Mouse (Mus musculus): Measurements from ENCODE around the gene Syde1. TPM values are rescaled to one million over a fixed set of nuclear protein-coding genes. Genes with fewer than 3 reads are reported as not detected.

Gene Syde1
- total and polyA plus RNA-seq, 3 experiments: 0.01 TPM; not detected in 2

DNA sequence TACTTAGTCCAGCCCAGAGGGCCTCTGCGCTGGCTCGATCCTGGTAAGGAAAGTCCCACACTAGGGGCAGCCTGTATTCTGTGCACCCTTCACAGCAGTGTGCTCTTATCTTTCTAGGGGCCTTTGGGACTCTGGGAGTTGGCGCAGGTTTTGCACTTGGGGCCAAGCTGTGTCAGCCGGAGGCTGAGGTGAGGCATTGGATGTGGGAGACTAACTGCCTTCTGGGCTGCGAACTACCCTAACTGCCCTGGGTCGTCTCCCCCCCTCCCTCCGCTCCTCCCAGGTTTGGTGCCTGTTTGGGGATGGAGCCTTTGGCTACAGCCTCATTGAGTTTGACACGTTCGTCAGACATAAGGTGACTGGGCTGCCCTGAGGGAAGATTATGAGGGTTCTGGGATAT is 8.4 kb downstream of the Syde1 start:
- no peak overlapping the region for H3K4me3 ChIP-seq (ENCODE audit: control insufficient read depth in 1 of 2, insufficient read depth in 1 of 2, low read depth in 2 of 2, low read length in 2 of 2)
- H3K79me2 ChIP-seq (ENCODE audit: control insufficient read depth, insufficient read depth, low read length, poor library complexity): no peaks in the 10 kb centered on the region
- no peak overlapping the region for H3K27ac ChIP-seq (ENCODE audit: control insufficient read depth, low read depth, low read length)
- TF ChIP-seq EP300 (IDR thresholded peaks at IDR 0.05; ENCODE audit: low read depth in 1 of 2, low read length in 2 of 2) (no peak), CTCF (IDR thresholded peaks at IDR 0.05 in 2 of 3, conservative IDR thresholded peaks at IDR 0.05 in 1 of 3; ENCODE audit: control insufficient read depth in 1 of 3, insufficient read depth in 1 of 3, low read depth in 2 of 3, low read length in 3 of 3, poor library complexity in 1 of 3, severe bottlenecking in 1 of 3) (no peak), POLR2AphosphoS5 (IDR thresholded peaks at IDR 0.05; ENCODE audit: borderline replicate concordance, low read depth, low read length) (no peak), MYB (IDR thresholded peaks at IDR 0.05; ENCODE audit: low read depth, low read length) (no peak), BHLHE40 (IDR thresholded peaks at IDR 0.05; ENCODE audit: borderline replicate concordance, low read depth, low read length) (no peak), E2F4 (IDR thresholded peaks at IDR 0.05; ENCODE audit: borderline replicate concordance, low read depth, low read length) (no peak), MAZ (IDR thresholded peaks at IDR 0.05; ENCODE audit: low read depth, low read length) (no peak), MAX (IDR thresholded peaks at IDR 0.05; ENCODE audit: low read length) (no peak), CHD2 (IDR thresholded peaks at IDR 0.05; ENCODE audit: low read length) (no peak), NRF1 (IDR thresholded peaks at IDR 0.05; ENCODE audit: insufficient read depth, low read depth, low read length, poor library complexity, severe bottlenecking) (no peak), NELFE (IDR thresholded peaks at IDR 0.05; ENCODE audit: low read depth, low read length) (no peak), HCFC1 (IDR thresholded peaks at IDR 0.05; ENCODE audit: low read depth, low read length) (no peak), CHD1 (IDR thresholded peaks at IDR 0.05; ENCODE audit: low read depth, low read length) (no peak), ETS1 (IDR thresholded peaks at IDR 0.05; ENCODE audit: low read depth, low read length) (no peak), GATA1 (IDR thresholded peaks at IDR 0.05; ENCODE audit: low read depth, low read length) (no peak), SMC3 (IDR thresholded peaks at IDR 0.05; ENCODE audit: low read depth, low read length) (no peak), POLR2A (IDR thresholded peaks at IDR 0.05; ENCODE audit: control insufficient read depth in 1 of 2, insufficient read depth in 1 of 2, low read depth in 1 of 2, low read length in 2 of 2, poor library complexity in 1 of 2) (no peak), MYC (IDR thresholded peaks at IDR 0.05; ENCODE audit: low read depth, low read length) (no peak), TAL1 (IDR thresholded peaks at IDR 0.05; ENCODE audit: low read length) (no peak)
- no peak overlapping the region for H3K9ac ChIP-seq (ENCODE audit: control insufficient read depth, low read depth, low read length, poor library complexity, severe bottlenecking)
- H3K4me1 ChIP-seq (ENCODE audit: control insufficient read depth in 1 of 2, insufficient read depth in 2 of 2, low read length in 2 of 2): no peaks in the 10 kb centered on the region
- no peak for DNase-seq (ENCODE audit: low read depth, low spot score)
- no peaks in the 10 kb centered on the region for H3K9me3 ChIP-seq (replicated peaks; ENCODE audit: insufficient read depth, low read length)
- no peaks in the 10 kb centered on the region; a peak in 1 of 4 replicates for H3K36me3 ChIP-seq (ENCODE audit: control insufficient read depth in 1 of 2, insufficient read depth in 2 of 2, low read length in 2 of 2)
- H3K27me3 ChIP-seq (ENCODE audit: control insufficient read depth in 1 of 2, insufficient read depth in 2 of 2, low read length in 2 of 2): no peaks in the 10 kb centered on the region

DNA sequence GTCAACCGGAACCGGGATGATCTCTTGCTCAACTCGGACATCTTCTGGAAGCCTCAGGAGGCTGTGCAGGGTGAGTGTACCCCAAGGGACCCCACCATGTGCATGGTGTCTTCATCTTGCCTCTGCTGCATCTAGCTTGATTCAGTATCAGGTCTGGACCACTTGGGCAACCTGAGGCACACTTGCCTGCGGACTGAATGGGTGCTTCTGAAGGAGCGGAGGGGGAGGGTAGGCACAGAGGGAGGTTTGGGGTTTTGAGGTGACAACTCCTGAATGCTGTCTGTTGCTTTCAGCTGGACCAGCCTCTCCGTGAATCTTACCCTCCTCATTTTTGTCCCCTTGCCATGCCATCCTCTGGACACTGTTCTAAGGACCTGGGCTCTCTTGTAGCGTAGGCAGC is 10.6 kb downstream of the Syde1 start:
- no peak for DNase-seq (ENCODE audit: low read depth, low spot score)
- Histone ChIP-seq H3K27me3 (ENCODE audit: control insufficient read depth in 1 of 2, insufficient read depth in 2 of 2, low read length in 2 of 2) (no peaks in the 10 kb centered on the region), H3K27ac (ENCODE audit: control insufficient read depth, low read depth, low read length) (no peak overlapping the region), H3K4me1 (ENCODE audit: control insufficient read depth in 1 of 2, insufficient read depth in 2 of 2, low read length in 2 of 2) (no peaks in the 10 kb centered on the region), H3K9me3 (replicated peaks; ENCODE audit: insufficient read depth, low read length) (no peaks in the 10 kb centered on the region), H3K4me3 (ENCODE audit: control insufficient read depth in 1 of 2, insufficient read depth in 1 of 2, low read depth in 2 of 2, low read length in 2 of 2) (no peak overlapping the region), H3K9ac (ENCODE audit: control insufficient read depth, low read depth, low read length, poor library complexity, severe bottlenecking) (no peak overlapping the region), H3K79me2 (ENCODE audit: control insufficient read depth, insufficient read depth, low read length, poor library complexity) (no peaks in the 10 kb centered on the region), H3K36me3 (ENCODE audit: control insufficient read depth in 1 of 2, insufficient read depth in 2 of 2, low read length in 2 of 2) (no peaks in the 10 kb centered on the region; a peak in 1 of 4 replicates)
- TF ChIP-seq BHLHE40 (IDR thresholded peaks at IDR 0.05; ENCODE audit: borderline replicate concordance, low read depth, low read length): no peak
- no peak for TF ChIP-seq CTCF (IDR thresholded peaks at IDR 0.05 in 2 of 3, conservative IDR thresholded peaks at IDR 0.05 in 1 of 3; ENCODE audit: control insufficient read depth in 1 of 3, insufficient read depth in 1 of 3, low read depth in 2 of 3, low read length in 3 of 3, poor library complexity in 1 of 3, severe bottlenecking in 1 of 3)
- TF ChIP-seq MYB (IDR thresholded peaks at IDR 0.05; ENCODE audit: low read depth, low read length): no peak
- TF ChIP-seq SMC3 (IDR thresholded peaks at IDR 0.05; ENCODE audit: low read depth, low read length): no peak
- no peak for TF ChIP-seq RAD21 (IDR thresholded peaks at IDR 0.05; ENCODE audit: low read depth, low read length)
- TF ChIP-seq RCOR1 (IDR thresholded peaks at IDR 0.05; ENCODE audit: low read depth, low read length): no peak
- TF ChIP-seq MYC (IDR thresholded peaks at IDR 0.05; ENCODE audit: low read depth, low read length): no peak
- TF ChIP-seq SIN3A (IDR thresholded peaks at IDR 0.05; ENCODE audit: low read length): no peak
- TF ChIP-seq GABPA (IDR thresholded peaks at IDR 0.05; ENCODE audit: low read depth, low read length): no peak
- TF ChIP-seq CHD1 (IDR thresholded peaks at IDR 0.05; ENCODE audit: low read depth, low read length): no peak
- TF ChIP-seq KAT2A (conservative IDR thresholded peaks at IDR 0.05; ENCODE audit: low read depth, low read length): no peak
- no peak for TF ChIP-seq ZKSCAN1 (IDR thresholded peaks at IDR 0.05; ENCODE audit: low read depth, low read length)
- no peak for TF ChIP-seq POLR2AphosphoS2 (IDR thresholded peaks at IDR 0.05; ENCODE audit: low read length)
- TF ChIP-seq MAFK (IDR thresholded peaks at IDR 0.05; ENCODE audit: borderline replicate concordance, low read depth, low read length): no peak

All from MEL (cell line).